Mouse (Mus musculus) limb, embryonic 11.5 days (tissue): ENCODE data around the gene Tctn3. TPM values are rescaled to one million over a fixed set of nuclear protein-coding genes. Genes with fewer than 3 reads are reported as not detected.
"Not testable (repeated sequence)": the region's sequence is repeated elsewhere in the genome, so short reads cannot be mapped to it uniquely, and the experiment has no call there.

ENCODE experiments used
- ATAC-seq: fragments of 200-750 bp; cut with Nextera tagmentation; 2 replicates; pipeline ENCODE4 v1.8.0; 2017; ENCODE audit warnings: low read depth; ENCODE audit not compliant: insufficient number of reproducible peaks, low FRiP score, low TSS enrichment
- DNase-seq: peaks from one replicate; pipeline ENCODE4 v3.0.0-alpha.2; 2015; ENCODE audit warnings: low spot score
- H3K27ac ChIP-seq: fragments of 300-500 bp; sonication (generic); replicated peaks from 2 replicates; pipeline ENCODE4 v1.5.1; 2014; ENCODE audit warnings: low read depth, mild to moderate bottlenecking, low read length
- H3K27me3 ChIP-seq: fragments of 300-500 bp; sonication (generic); 2 replicates; pipeline ENCODE4 v1.6.1; 2014; ENCODE audit warnings: mild to moderate bottlenecking, low read length, mixed read lengths; ENCODE audit not compliant: control insufficient read depth, insufficient read depth
- H3K36me3 ChIP-seq: fragments of 300-500 bp; sonication (generic); 2 replicates; pipeline ENCODE4 v1.6.1; 2014; ENCODE audit warnings: mild to moderate bottlenecking, low read length, moderate library complexity, mixed read lengths; ENCODE audit not compliant: control insufficient read depth, insufficient read depth
- H3K4me1 ChIP-seq: fragments of 300-500 bp; sonication (generic); 2 replicates; pipeline ENCODE4 v1.6.1; 2014; ENCODE audit warnings: low read length, mixed read lengths; ENCODE audit not compliant: control insufficient read depth, insufficient read depth
- H3K4me2 ChIP-seq: fragments of 300-500 bp; sonication (generic); 2 replicates; pipeline ENCODE4 v1.6.1; 2014; ENCODE audit warnings: low read depth, mild to moderate bottlenecking, moderate library complexity; ENCODE audit not compliant: severe bottlenecking
- H3K4me3 ChIP-seq: fragments of 300-500 bp; sonication (generic); 2 replicates; pipeline ENCODE4 v1.5.1; 2014; ENCODE audit warnings: low read depth, low read length
- H3K9ac ChIP-seq: fragments of 300-500 bp; sonication (generic); 2 replicates; pipeline ENCODE4 v1.6.1; 2014; ENCODE audit warnings: mild to moderate bottlenecking, low read length
- H3K9me3 ChIP-seq: fragments of 300-500 bp; sonication (generic); 2 replicates; pipeline ENCODE4 v1.6.1; 2016; ENCODE audit warnings: low read length; ENCODE audit not compliant: control insufficient read depth
- WGBS: fragments of 180-500 bp; shearing (Covaris S2); extraction: QIAGEN DNeasy Blood & Tissue Kit; methylation state at CpG from one replicate; pipeline ENCODE4 v1.1.7; 2014; 5-methylcytosine and 5-hydroxymethylcytosine counted together
- polyA plus RNA-seq: library from polyadenylated mRNA; unstranded; fragments of >200 nt; fragmentation: Nextera tagmentation; extraction: Ambion mirVana; gene quantifications from 2 replicates; pipeline ENCODE4 v1.2.1, GENCODE M21; 2014

The Tctn3 gene
- polyA plus RNA-seq, 1 experiment from 2014 or later = 10.6 TPM

DNA sequence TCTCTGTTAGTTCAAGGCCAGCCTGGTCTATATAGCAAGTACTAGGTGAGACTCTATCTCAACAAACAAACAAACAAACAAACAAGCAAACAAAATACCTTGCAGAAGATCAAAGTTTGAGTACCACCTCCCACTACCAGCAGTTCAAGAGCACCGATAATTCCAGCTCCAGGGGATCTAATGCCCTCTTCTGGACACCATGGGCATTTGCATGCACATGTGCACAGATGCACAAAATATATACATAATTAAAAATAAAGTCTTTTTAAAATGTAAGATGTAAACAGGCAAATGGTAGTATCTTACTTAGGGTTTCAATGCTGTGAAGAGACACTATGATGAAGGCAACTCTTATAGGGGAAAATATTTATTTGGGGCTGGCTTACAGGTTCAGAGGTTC, 21.1 kb upstream of the Tctn3 start:
- Histone ChIP-seq H3K36me3 (no peaks in the 10 kb centered on the region), H3K27ac (no peak overlapping the region), H3K4me3 (no peak overlapping the region), H3K27me3 (no peaks in the 10 kb centered on the region), H3K9me3 (no peaks in the 10 kb centered on the region), H3K4me1 (no peaks in the 10 kb centered on the region), H3K9ac (no peak overlapping the region), H3K4me2 (no peak overlapping the region)
- no peak for DNase-seq
- 67% methylated on average over 1 of the region's 1 CpGs for WGBS
- ATAC-seq = no peak

DNA sequence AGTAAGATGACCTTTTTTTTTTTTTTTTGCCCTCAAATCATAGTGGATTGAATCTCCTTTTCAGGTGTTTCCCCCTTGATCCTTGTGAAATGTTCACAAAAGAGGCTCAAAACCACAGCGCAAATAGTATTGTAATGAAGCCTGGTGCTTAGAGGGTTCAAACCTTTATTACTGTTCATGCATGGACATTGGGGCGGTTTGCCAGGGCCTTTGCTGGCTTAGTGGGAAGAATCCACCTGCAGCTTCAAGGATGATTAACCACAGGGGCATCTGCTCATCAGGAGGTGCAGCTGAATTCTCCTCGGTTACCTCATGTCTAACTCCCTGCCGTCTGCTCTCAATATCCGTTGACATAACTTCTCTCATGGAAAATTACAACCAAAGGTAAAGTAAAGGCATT, 20.6 kb upstream of the Tctn3 start:
- 83% methylated on average over 5 of the region's 5 CpGs for WGBS
- ATAC-seq (no peak), DNase-seq (no peak)

DNA sequence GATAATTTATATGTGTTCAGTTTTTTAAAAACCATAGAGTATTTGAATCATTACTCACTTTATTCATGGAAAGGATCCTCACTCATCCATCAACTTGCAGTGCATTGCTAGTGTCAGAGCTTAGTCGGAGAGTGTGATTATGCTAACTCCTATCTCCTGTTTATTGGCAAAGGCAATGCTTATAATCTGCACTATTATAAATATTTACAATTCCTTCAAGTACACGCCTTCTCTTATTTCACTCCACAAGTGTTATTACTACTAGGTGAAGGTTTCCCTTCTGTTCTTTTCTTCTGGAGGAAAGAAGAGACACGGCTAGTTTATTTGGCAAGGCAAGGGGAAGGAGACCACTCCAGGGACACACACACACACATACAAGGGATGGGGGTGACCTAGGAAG, 20.2 kb upstream of the Tctn3 start:
- Histone ChIP-seq H3K4me3 (no peak overlapping the region), H3K27ac (no peak overlapping the region), H3K36me3 (no peaks in the 10 kb centered on the region), H3K9me3 (no peaks in the 10 kb centered on the region), H3K4me2 (no peak overlapping the region), H3K9ac (no peak overlapping the region), H3K4me1 (no peaks in the 10 kb centered on the region), H3K27me3 (no peaks in the 10 kb centered on the region)
- ATAC-seq (no peak), DNase-seq (no peak)
- 70% methylated on average over 3 of the region's 3 CpGs for WGBS

More for the DNA sequence above, 20.6 kb upstream of the Tctn3 start:
- Histone ChIP-seq H3K4me2 (no peak overlapping the region), H3K36me3 (no peaks in the 10 kb centered on the region), H3K9me3 (no peaks in the 10 kb centered on the region), H3K9ac (no peak overlapping the region), H3K4me3 (no peak overlapping the region), H3K4me1 (no peaks in the 10 kb centered on the region), H3K27me3 (no peaks in the 10 kb centered on the region), H3K27ac (no peak overlapping the region)

DNA sequence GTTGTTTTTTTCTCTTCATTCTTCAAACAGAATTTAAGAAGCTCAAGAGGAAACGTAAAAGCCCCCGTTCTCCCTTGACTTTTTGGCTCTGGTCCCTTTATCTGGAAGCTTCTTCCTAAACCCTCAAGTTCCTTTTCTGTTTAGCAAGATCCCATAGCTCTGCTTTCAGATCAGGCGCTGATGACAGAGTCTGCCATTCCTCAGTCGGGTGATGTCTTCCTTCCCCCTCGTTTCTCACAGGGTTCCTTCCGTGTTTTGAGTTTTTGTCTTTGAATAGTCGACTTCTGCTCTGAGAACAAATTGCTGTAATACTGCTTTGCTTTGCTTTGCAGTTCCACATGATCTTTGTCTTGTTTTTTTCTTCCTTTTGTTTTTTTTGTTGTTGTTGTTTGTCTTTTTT, 18.6 kb upstream of the Tctn3 start:
- H3K4me1 ChIP-seq = no peaks in the 10 kb centered on the region
- 84% methylated on average over 7 of the region's 7 CpGs for WGBS
- H3K27ac ChIP-seq = no peak overlapping the region
- no peak overlapping the region for H3K4me2 ChIP-seq
- no peak for ATAC-seq
- H3K4me3 ChIP-seq = no peak overlapping the region
- no peaks in the 10 kb centered on the region for H3K36me3 ChIP-seq
- H3K27me3 ChIP-seq = no peaks in the 10 kb centered on the region
- no peak for DNase-seq
- H3K9ac ChIP-seq = no peak overlapping the region
- no peaks in the 10 kb centered on the region for H3K9me3 ChIP-seq

DNA sequence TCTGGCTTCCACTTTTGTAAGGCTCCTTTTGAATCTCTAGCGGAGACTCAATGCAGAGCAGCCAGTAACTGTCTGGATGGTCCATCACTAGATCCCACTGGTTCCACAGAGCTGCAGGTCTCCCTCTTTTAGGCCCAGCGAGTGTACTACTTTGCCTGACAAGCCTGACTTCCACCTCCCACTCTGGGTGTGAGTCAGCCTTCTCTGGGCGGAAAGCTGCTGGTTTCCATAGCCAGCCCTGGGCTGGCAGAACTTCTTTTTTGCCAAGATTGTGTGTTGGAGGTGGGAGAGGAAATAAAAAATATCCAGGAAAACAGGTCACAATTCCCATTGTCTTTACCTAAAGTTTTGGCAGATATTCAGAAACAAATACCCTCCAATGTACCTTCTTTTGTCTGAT, 18.1 kb upstream of the Tctn3 start:
- 73% methylated on average over 3 of the region's 3 CpGs for WGBS
- ATAC-seq (no peak), DNase-seq (no peak)
- H3K4me3 ChIP-seq = no peak overlapping the region
- no peak overlapping the region for H3K9ac ChIP-seq
- no peaks in the 10 kb centered on the region for H3K4me1 ChIP-seq
- H3K9me3 ChIP-seq = no peaks in the 10 kb centered on the region
- H3K36me3 ChIP-seq = no peaks in the 10 kb centered on the region
- no peak overlapping the region for H3K27ac ChIP-seq
- H3K4me2 ChIP-seq = no peak overlapping the region
- H3K27me3 ChIP-seq = no peaks in the 10 kb centered on the region

DNA sequence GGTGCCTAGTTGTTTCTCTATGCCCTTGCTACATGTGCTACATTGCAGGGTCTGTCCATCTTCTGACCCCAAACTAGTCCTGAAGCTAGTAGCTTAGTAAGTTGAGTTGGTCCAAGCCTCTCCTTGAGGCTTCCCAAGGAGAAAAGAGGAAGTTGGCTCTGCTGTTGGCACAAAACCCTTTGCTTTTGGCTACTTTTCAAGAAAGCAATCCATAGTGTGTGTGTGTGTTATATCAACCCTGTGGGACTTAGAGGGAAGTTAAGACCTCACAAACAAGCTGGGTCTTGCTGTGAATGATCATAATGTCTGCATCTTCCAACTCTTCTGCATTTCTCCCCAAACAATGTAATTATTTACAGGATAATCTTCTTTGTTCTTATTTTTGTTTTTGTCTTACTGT, 16.9 kb upstream of the Tctn3 start:
- Histone ChIP-seq H3K9me3 (no peaks in the 10 kb centered on the region), H3K4me2 (no peak overlapping the region), H3K27me3 (no peaks in the 10 kb centered on the region), H3K4me3 (no peak overlapping the region), H3K27ac (no peak overlapping the region), H3K4me1 (no peaks in the 10 kb centered on the region), H3K36me3 (no peaks in the 10 kb centered on the region), H3K9ac (no peak overlapping the region)
- DNase-seq = no peak
- no peak for ATAC-seq

DNA sequence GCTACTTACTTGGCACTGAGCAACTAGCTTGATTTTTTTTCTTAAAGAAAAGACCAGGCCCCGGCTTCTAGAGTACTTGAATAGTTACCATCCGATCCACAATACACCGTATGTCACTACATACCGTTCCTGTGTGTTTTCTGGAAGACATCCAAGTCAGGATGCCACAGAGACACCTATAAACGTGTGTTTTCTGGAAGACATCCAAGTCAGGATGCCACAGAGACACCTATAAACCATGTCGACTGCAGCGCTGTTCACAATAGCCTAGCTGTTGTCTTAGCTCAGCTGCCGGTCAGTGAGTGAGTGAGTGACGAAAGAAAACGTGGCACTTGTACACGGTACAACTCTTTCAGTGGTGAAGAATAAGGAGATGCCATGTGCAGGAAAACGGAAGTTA, 13.9 kb upstream of the Tctn3 start:
- Histone ChIP-seq H3K27me3 (no peaks in the 10 kb centered on the region), H3K36me3 (no peaks in the 10 kb centered on the region), H3K4me1 (no peaks in the 10 kb centered on the region), H3K4me2 (no peak overlapping the region), H3K9me3 (no peaks in the 10 kb centered on the region), H3K27ac (no peak overlapping the region), H3K9ac (no peak overlapping the region), H3K4me3 (no peak overlapping the region)
- ATAC-seq (no peak), DNase-seq (no peak)
- WGBS = 70% methylated on average over 12 of the region's 12 CpGs

DNA sequence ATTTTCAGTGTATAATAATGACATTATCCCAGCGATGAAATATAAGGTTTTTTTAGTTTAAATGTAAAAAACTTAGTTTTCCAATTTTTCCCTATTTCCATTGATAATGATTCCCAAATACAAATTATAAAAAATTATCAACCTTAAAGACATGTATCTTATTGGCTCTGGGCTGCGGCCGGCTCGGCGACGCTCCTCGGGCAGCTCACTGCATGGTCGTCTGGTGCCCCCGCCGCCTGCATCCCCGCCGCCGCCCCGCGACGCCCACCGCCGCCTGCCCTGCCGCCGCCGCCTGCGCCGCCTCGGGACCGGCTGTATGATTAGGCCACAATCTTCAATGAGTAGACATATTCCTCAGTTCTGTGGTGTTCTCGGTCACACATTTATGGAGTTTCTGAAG, 9.6 kb upstream of the Tctn3 start:
- H3K4me2 ChIP-seq, H3K27me3 ChIP-seq, H3K36me3 ChIP-seq, H3K4me1 ChIP-seq, ATAC-seq, H3K27ac ChIP-seq, DNase-seq, H3K9ac ChIP-seq, H3K4me3 ChIP-seq, H3K9me3 ChIP-seq: not testable (repeated sequence)
- 50% methylated on average over 8 of the region's 26 CpGs for WGBS

DNA sequence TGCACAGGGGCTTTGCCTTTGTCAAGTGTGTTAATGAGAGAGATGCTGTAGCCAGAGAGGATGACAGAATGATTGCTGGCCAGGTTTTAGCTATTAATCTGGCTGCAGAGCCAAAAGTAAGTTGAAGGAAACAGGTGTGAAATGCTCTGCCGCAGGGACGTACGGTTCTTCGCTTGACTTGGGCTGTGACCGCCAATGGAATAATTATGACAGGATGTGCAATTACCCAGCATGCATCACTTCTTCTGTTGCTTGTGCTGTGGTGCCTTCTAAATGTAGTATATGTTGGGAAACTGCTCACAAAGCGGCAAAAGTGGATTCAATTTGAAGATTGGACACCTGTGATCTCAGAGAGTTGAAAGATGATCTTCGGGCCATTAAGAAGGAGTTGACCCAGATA, 4.0 kb upstream of the Tctn3 start:
- Histone ChIP-seq H3K9me3 (no peaks in the 10 kb centered on the region), H3K4me3 (no peak overlapping the region), H3K4me1 (no peaks in the 10 kb centered on the region), H3K27ac (no peak overlapping the region), H3K9ac (no peak overlapping the region), H3K27me3 (no peaks in the 10 kb centered on the region), H3K36me3 (no peaks in the 10 kb centered on the region), H3K4me2 (no peak overlapping the region)
- DNase-seq (no peak), ATAC-seq (no peak)
- WGBS = 74% methylated on average over 7 of the region's 7 CpGs
